Mouse (Mus musculus) c-Kit-positive CD71-negative TER-119-negative erythroid progenitor cells, embryonic 14.5 days (primary cell): ENCODE measurements around the gene Inpp5d.

Experiments
- DNase-seq: peaks from one replicate; pipeline ENCODE4 v3.0.0-alpha.2; 2013; ENCODE audit warnings: low read depth

Gene Inpp5d

GRCm38 (mm10) chr1:87709020-87709419, 88.9 kb downstream of the Inpp5d start:
- DNase-seq = no peak

GRCm38 (mm10) chr1:87709661-87710270, 89.7 kb downstream of the Inpp5d start:
- no peak for DNase-seq

GRCm38 (mm10) chr1:87711938-87712613, 92.0 kb downstream of the Inpp5d start:
- DNase-seq = peak; percentile 24

- no peak for DNase-seq
Measured at GRCm38 (mm10) chr1:87712614-87712971, 92.5 kb downstream of the Inpp5d start.

GRCm38 (mm10) chr1:87721382-87721781, 101.3 kb downstream of the Inpp5d start:
- no peak for DNase-seq

GRCm38 (mm10) chr1:87722081-87722480, 102.0 kb downstream of the Inpp5d start:
- no peak for DNase-seq

GRCm38 (mm10) chr1:87723351-87723750, 103.2 kb downstream of the Inpp5d start:
- no peak for DNase-seq

GRCm38 (mm10) chr1:87729070-87729469, 109.0 kb downstream of the Inpp5d start:
- no peak for DNase-seq

- DNase-seq = no peak
Measured at GRCm38 (mm10) chr1:87729850-87730249, 109.7 kb downstream of the Inpp5d start.

- DNase-seq = no peak
Measured at GRCm38 (mm10) chr1:87730271-87730670, 110.2 kb downstream of the Inpp5d start.

- DNase-seq = no peak
Measured at GRCm38 (mm10) chr1:87733212-87733611, 113.1 kb downstream of the Inpp5d start.

GRCm38 (mm10) chr1:87734153-87734552, 114.0 kb downstream of the Inpp5d start:
- no peak for DNase-seq

GRCm38 (mm10) chr1:87740584-87741290, 120.6 kb downstream of the Inpp5d start:
- DNase-seq = no peak

- DNase-seq = no peak
Measured at GRCm38 (mm10) chr1:87749360-87749973, 129.4 kb downstream of the Inpp5d start.

- DNase-seq = peak; percentile 93
Measured at GRCm38 (mm10) chr1:87755641-87756470, 135.7 kb downstream of the Inpp5d start, which contains the start of gene Atg16l1. Atg16l1 (plus strand) TSS chr1:87755870.

GRCm38 (mm10) chr1:87763821-87764220, 143.7 kb downstream of the Inpp5d start:
- DNase-seq = no peak

- DNase-seq = no peak
Measured at GRCm38 (mm10) chr1:87765741-87766140, 145.6 kb downstream of the Inpp5d start.

- DNase-seq = peak; percentile 29
Measured at GRCm38 (mm10) chr1:87766233-87766632, 146.1 kb downstream of the Inpp5d start.

- DNase-seq = no peak
Measured at GRCm38 (mm10) chr1:87769263-87769662, 149.2 kb downstream of the Inpp5d start.
